Mouse (Mus musculus) B cell, adult 2 months (primary cell): Measurements from ENCODE around the gene B230217C12Rik.

ENCODE experiments used
- DNase-seq, 2 experiments: peaks; one replicate each; pipeline ENCODE4 v3.0.0; 2022

The B230217C12Rik gene

GRCm38 (mm10) chr11:97809235-97810121 is 31.1 kb upstream of the B230217C12Rik start:
- DNase-seq = no peak

- DNase-seq = no peak
Observed at GRCm38 (mm10) chr11:97810356-97810755, 30.2 kb upstream of the B230217C12Rik start.

GRCm38 (mm10) chr11:97810970-97811369 is 29.6 kb upstream of the B230217C12Rik start:
- no peak for DNase-seq

- no peak for DNase-seq
Observed at GRCm38 (mm10) chr11:97811569-97812362, 28.8 kb upstream of the B230217C12Rik start.

GRCm38 (mm10) chr11:97812491-97812921 is 28.1 kb upstream of the B230217C12Rik start:
- no peak for DNase-seq

- no peak for DNase-seq
Observed at GRCm38 (mm10) chr11:97813085-97813484, 27.5 kb upstream of the B230217C12Rik start.

- DNase-seq = no peak
Observed at GRCm38 (mm10) chr11:97813746-97814515, 26.6 kb upstream of the B230217C12Rik start.

- DNase-seq = no peak
Observed at GRCm38 (mm10) chr11:97815736-97816135, 24.8 kb upstream of the B230217C12Rik start.

- no peak for DNase-seq
Observed at GRCm38 (mm10) chr11:97816176-97816575, 24.4 kb upstream of the B230217C12Rik start.

- no peak for DNase-seq
Observed at GRCm38 (mm10) chr11:97816916-97817315, 23.7 kb upstream of the B230217C12Rik start.

- DNase-seq = no peak
Observed at GRCm38 (mm10) chr11:97817379-97817778, 23.2 kb upstream of the B230217C12Rik start.

- no peak for DNase-seq
Observed at GRCm38 (mm10) chr11:97818003-97818402, 22.6 kb upstream of the B230217C12Rik start.

- no peak for DNase-seq
Observed at GRCm38 (mm10) chr11:97818571-97818970, 22.0 kb upstream of the B230217C12Rik start.

GRCm38 (mm10) chr11:97819102-97819501 is 21.5 kb upstream of the B230217C12Rik start:
- DNase-seq = no peak

GRCm38 (mm10) chr11:97819923-97820322 is 20.7 kb upstream of the B230217C12Rik start:
- DNase-seq = no peak

- no peak for DNase-seq
Observed at GRCm38 (mm10) chr11:97820840-97821239, 19.7 kb upstream of the B230217C12Rik start.

- DNase-seq = no peak
Observed at GRCm38 (mm10) chr11:97821401-97822064, 19.0 kb upstream of the B230217C12Rik start.

- DNase-seq = no peak
Observed at GRCm38 (mm10) chr11:97822840-97823603, 17.6 kb upstream of the B230217C12Rik start.

GRCm38 (mm10) chr11:97824168-97824567 is 16.4 kb upstream of the B230217C12Rik start:
- no peak for DNase-seq

- DNase-seq = no peak
Observed at GRCm38 (mm10) chr11:97824895-97825294, 15.7 kb upstream of the B230217C12Rik start.

GRCm38 (mm10) chr11:97825295-97825694 is 15.3 kb upstream of the B230217C12Rik start:
- DNase-seq = peak; percentile 57 to 61
